In the genomic region with DNA sequence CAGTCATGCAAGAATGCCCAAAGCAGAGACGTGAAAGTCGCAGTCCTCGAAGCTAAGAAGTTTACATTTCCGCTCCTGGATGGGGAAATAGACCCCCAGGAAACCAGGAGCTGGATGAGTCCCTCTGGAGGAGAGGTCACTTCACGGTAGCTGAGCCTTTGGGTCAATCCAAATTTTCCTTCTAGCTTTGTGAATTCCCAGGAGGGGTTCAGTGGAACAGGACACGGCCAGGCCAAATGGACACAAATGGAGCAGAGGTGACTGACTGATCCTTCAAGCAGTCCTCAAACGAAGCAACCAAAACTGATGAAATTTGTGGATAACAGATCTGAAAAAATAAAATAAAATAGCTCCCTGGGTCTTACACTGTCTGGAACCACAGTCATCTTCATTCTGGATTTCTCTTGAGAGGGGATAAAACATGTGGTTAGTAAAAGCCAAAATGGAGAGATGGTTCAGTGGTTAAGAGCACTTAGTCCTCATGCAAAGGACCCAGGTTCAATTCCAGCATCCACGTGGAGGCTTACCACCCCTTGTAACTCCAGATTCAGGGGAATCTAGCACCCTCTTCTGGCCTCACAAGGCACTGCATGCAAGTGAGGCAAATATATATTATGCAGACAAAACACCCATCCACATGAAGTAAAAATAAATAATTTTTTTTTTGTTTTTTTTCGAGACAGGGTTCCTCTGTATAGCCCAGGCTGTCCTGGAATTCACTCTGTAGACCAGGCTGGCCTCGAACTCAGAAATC, we compare ENCODE assay signal across 8 mouse cellular contexts. TPM values are rescaled to one million over a fixed set of nuclear protein-coding genes. Genes with fewer than 3 reads are reported as not detected.
DNase-seq lines count a peak whose midpoint lies in the region; ATAC-seq and TF ChIP-seq lines count a peak whose summit lies in the region.
"Had no signal": no experiment of that assay in that cellular context is flagged by ENCODE, and none has a peak within 500 bp of the region (broad histone marks: within the 10 kb centered on the region; RNA-seq: fewer than 3 reads in every experiment).

No protein-coding gene starts in this region.

- ATAC-seq in Patski: no peak

- no peak overlapping the region for H3K27ac ChIP-seq in left cerebral cortex, adult 2 months

- CTCF ChIA-PET in Patski (lab: Charles Lee): interaction anchor here (0.6 to 1.7 kb wide), 5 partner anchors 14 to 183 kb away, joined by 3 read pairs; no protein-coding TSS in a partner anchor

- peak; percentile 50 for TF ChIP-seq CTCF in left cerebral cortex, adult 2 months (IDR thresholded peaks at IDR 0.05)
- TF ChIP-seq CTCF in Patski (IDR thresholded peaks at IDR 0.05): peak; percentile 83

- no peaks in the 10 kb centered on the region for H3K27me3 ChIP-seq in Patski
- H3K27me3 ChIP-seq: heart, embryonic 13.5 days had no signal

- DNase-seq in left cerebral cortex, adult 2 months (ENCODE audit: extremely low spot score in 1 of 2, low spot score in 2 of 2): no peak
- no peak for DNase-seq in left cerebral cortex, postnatal 25 days (ENCODE audit: low spot score in 2 of 2)
- DNase-seq in Patski (ENCODE audit: low read depth, low spot score): no peak
- peak; percentile 53 for DNase-seq in c-Kit-positive CD71-positive TER-119-positive erythroid progenitor cells, embryonic 14.5 days (ENCODE audit: low spot score)
- peak; percentile 69 for DNase-seq in lung, postnatal 14 days
- peak; percentile 15 to 49 for DNase-seq in thymus, postnatal 10 days (ENCODE audit: low spot score in 2 of 2)
- DNase-seq in right cerebral cortex, postnatal 10 days (ENCODE audit: low spot score in 2 of 2): no peak

- H3K4me3 ChIP-seq in left cerebral cortex, adult 2 months: no peak overlapping the region
- H3K4me3 ChIP-seq: heart, embryonic 13.5 days had no signal

- in situ Hi-C loops in Patski (cut with MboI; ENCODE audit: low pct_unique_long_range_greater_than_20kb): loop anchor here (5.0 kb wide), 1 partner anchor 77 kb away; no protein-coding TSS in a partner anchor

- intact Hi-C loops in left cerebral cortex, adult 2 months (cut with DNase I): no loop called here
- intact Hi-C loops in left cerebral cortex, postnatal 25 days (cut with DNase I): no loop called here

- POLR2A ChIA-PET in Patski (lab: Charles Lee): interaction anchor here (0.6 kb wide), 1 partner anchor 39 kb away, joined by 3 read pairs; no protein-coding TSS in a partner anchor

RNA-seq across cellular contexts. Expression of a gene that starts 11.4 kb away (rescaled TPM):
- total RNA-seq in left cerebral cortex, adult 2 months (2021): 100 to 1,000 TPM; 122 to 130 TPM
- 100 to 1,000 TPM; 113 to 121 TPM for total RNA-seq in left cerebral cortex, postnatal 25 days (2021)
- 30.9 TPM for polyA plus RNA-seq in Patski (2021)

RNA-seq across cellular contexts. Expression of a gene that starts 15.1 kb away (rescaled TPM):
- total RNA-seq in left cerebral cortex, adult 2 months (2021): 10 to 100 TPM; 77.4 to 77.5 TPM
- 10 to 100 TPM; 94.7 to 97.9 TPM for total RNA-seq in left cerebral cortex, postnatal 25 days (2021)
- polyA plus RNA-seq in Patski (2021): 336 TPM

RNA-seq across cellular contexts. Expression of a gene that starts 17.8 kb away (rescaled TPM):
- total RNA-seq in left cerebral cortex, adult 2 months (2021): 10 to 100 TPM; 32.1 to 38.0 TPM
- 10 to 100 TPM; 31.1 to 35.0 TPM for total RNA-seq in left cerebral cortex, postnatal 25 days (2021)
- 6.0 TPM for polyA plus RNA-seq in Patski (2021)

RNA-seq across cellular contexts. Expression of a gene that starts 27.1 kb away (rescaled TPM):
- total RNA-seq in left cerebral cortex, adult 2 months (2021): 100 to 1,000 TPM; 154 to 159 TPM
- total RNA-seq in left cerebral cortex, postnatal 25 days (2021): 100 to 1,000 TPM; 165 to 175 TPM
- polyA plus RNA-seq in Patski (2021): 353 TPM

RNA-seq across cellular contexts. Expression of a gene that starts 27.1 kb away (rescaled TPM):
- 10 to 100 TPM; 29.3 to 35.4 TPM for total RNA-seq in left cerebral cortex, adult 2 months (2021)
- 10 to 100 TPM; 33.2 to 34.6 TPM for total RNA-seq in left cerebral cortex, postnatal 25 days (2021)
- polyA plus RNA-seq in Patski (2021): 30.2 TPM

Comparison
In these comparisons a context has a peak if more than half of its experiments do, and no peak if none do; other contexts are left out.
1. DNase-seq: peak in c-Kit-positive CD71-positive TER-119-positive erythroid progenitor cells, embryonic 14.5 days (single experiment), lung, postnatal 14 days (single experiment) and thymus, postnatal 10 days (2 of 2); none in left cerebral cortex, adult 2 months (0 of 2), left cerebral cortex, postnatal 25 days (0 of 2), Patski (single experiment) and right cerebral cortex, postnatal 10 days (0 of 2).